Mouse (Mus musculus) kidney, adult 2 months (tissue): ENCODE data around the gene Cep63. TPM values are rescaled to one million over a fixed set of nuclear protein-coding genes. Genes with fewer than 3 reads are reported as not detected.

ENCODE experiments used
- DNase-seq: peaks from one replicate; pipeline ENCODE4 v3.0.0; 2021
- H3K27ac ChIP-seq: fragments of 200-500 bp; 2 replicates; pipeline ENCODE4 v1.5.1; 2012; ENCODE audit warnings: low read depth, low read length, control low read depth, inconsistent platforms; ENCODE audit not compliant: insufficient read depth
- H3K27me3 ChIP-seq: fragments of 200-500 bp; replicated peaks from 2 replicates; pipeline ENCODE4 v1.6.1; 2012; ENCODE audit warnings: mild to moderate bottlenecking, moderate library complexity, low read length, inconsistent platforms; ENCODE audit not compliant: control insufficient read depth, insufficient read depth
- H3K36me3 ChIP-seq: fragments of 200-500 bp; 2 replicates; pipeline ENCODE4 v1.6.1; 2012; ENCODE audit warnings: mild to moderate bottlenecking, moderate library complexity, low read length, inconsistent platforms; ENCODE audit not compliant: control insufficient read depth, insufficient read depth
- H3K4me1 ChIP-seq: fragments of 200-500 bp; 2 replicates; pipeline ENCODE4 v1.6.1; 2011; ENCODE audit warnings: low read length; ENCODE audit not compliant: control insufficient read depth, insufficient read depth
- H3K4me3 ChIP-seq: fragments of 200-500 bp; 2 replicates; pipeline ENCODE4 v1.5.1; 2011; ENCODE audit warnings: mild to moderate bottlenecking, low read depth, low read length, control low read depth; ENCODE audit not compliant: insufficient read depth
- CTCF ChIP-seq: fragments of 200-500 bp; conservative IDR thresholded peaks from 2 replicates; pipeline ENCODE4 v1.5.1; 2011; ENCODE audit warnings: low read depth, mild to moderate bottlenecking, control low read depth, low read length, moderate library complexity, mixed read lengths; ENCODE audit not compliant: insufficient read depth, insufficient read length
- POLR2A ChIP-seq: fragments of 200-500 bp; IDR thresholded peaks from one replicate; pipeline ENCODE4 v1.6.1; 2011; ENCODE audit warnings: low read depth, low read length, control low read depth
- WGBS: fragments of 180-500 bp; shearing (Covaris S2); methylation state at CpG from one replicate; pipeline ENCODE4 v1.1.7; 2018; 5-methylcytosine and 5-hydroxymethylcytosine counted together
- polyA plus RNA-seq: library from polyadenylated mRNA; depleted of rRNA; stranded (reverse); fragments of >200 nt; gene quantifications from 2 replicates; pipeline ENCODE4 v1.2.3, GENCODE M21; 2012

Cep63 gene
- polyA plus RNA-seq, 1 experiment, result 6.9 TPM

DNA sequence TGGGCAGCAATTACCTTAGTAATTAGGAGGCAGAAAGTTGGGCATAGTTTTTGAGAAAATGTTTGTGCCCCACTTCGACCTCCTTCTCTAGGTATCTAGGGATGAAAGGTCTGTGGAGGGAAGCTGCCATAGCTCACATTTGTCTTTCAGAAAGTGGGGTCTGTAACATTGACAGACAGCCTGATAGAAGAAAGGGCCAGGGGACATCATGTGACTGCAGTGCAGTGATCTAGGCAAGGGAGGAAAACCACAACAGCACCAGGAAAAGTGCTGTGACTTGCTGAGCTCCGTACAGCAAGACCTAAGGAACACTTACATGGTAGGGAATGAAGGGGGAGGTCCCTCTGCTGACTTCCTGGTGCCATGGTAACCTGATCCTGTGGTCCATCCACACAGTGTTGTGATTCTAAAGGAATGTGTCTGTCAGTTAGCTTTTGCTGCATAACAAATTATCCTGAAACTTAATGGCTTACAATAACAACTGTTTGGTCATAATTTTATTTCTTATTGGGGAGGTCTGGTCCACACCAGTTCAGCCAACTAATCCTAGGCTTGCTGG, 5.3 kb upstream of the Cep63 start:
- H3K27ac ChIP-seq, result 0 out of 2 replicates have a peak overlapping the region, but pooled peaks have one; percentile 16
- WGBS, result 67% methylated on average over 2 of the region's 2 CpGs

DNA sequence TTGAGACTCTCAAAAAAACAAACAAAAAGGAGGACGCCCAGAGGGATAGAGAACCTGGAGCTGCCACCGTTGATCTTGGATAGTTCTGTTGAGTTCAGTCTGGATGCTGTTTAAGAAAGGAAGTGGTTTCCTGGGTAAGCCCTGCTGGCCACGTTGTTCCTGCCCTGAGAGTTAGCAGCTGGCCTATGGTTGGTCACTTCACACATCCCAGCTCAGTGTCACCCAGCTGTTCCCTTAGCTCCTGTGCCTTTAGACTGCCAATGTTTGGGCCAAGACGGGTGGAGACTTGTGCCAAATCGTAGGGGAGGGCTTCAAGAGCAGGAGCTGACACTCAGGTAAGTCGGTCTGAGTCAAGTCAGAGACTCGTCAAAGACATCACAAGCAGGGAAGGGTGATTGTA, 2.7 kb upstream of the Cep63 start:
- Histone ChIP-seq H3K27me3 (no peaks in the 10 kb centered on the region), H3K4me1 (peaks cover 14% of the 10 kb centered on the region), H3K36me3 (no peaks in the 10 kb centered on the region; the same call in 1 of the 2 replicates), H3K27ac (no peak overlapping the region), H3K4me3 (no peak overlapping the region)
- 75% methylated on average over 7 of the region's 7 CpGs for WGBS
- DNase-seq, result no peak
- TF ChIP-seq CTCF (no peak), POLR2A (no peak)

More for the DNA sequence above, 5.3 kb upstream of the Cep63 start:
- Histone ChIP-seq H3K36me3 (no peaks in the 10 kb centered on the region; the same call in 1 of the 2 replicates), H3K4me3 (no peak overlapping the region), H3K27me3 (no peaks in the 10 kb centered on the region), H3K4me1 (peaks cover 10% of the 10 kb centered on the region; the same call in 1 of the 2 replicates)
- no peak for DNase-seq
- TF ChIP-seq POLR2A, result no peak
- TF ChIP-seq CTCF, result no peak

- peak overlapping the region; percentile 74 for H3K4me3 ChIP-seq
- TF ChIP-seq CTCF, result no peak
- no peaks in the 10 kb centered on the region; the same call in 1 of the 2 replicates for H3K36me3 ChIP-seq
- DNase-seq, result peak; percentile 73
- 55% methylated on average over 7 of the region's 7 CpGs for whole genome bisulfite sequencing
- peak overlapping the region; percentile 98; the same call in 1 of the 2 replicates for H3K27ac ChIP-seq
- no peaks in the 10 kb centered on the region for H3K27me3 ChIP-seq
- H3K4me1 ChIP-seq, result peaks cover 14% of the 10 kb centered on the region
Observed at GRCm38 (mm10) chr9:102627442-102627841, 1.1 kb upstream of the Cep63 start.

- no peak for TF ChIP-seq CTCF
- no peak for TF ChIP-seq POLR2A
- WGBS, result under 1% methylated on average over 9 of the region's 9 CpGs
Observed at GRCm38 (mm10) chr9:102626839-102627225, 498 bp upstream of the Cep63 start.

GRCm38 (mm10) chr9:102625401-102625982, 842 bp downstream of the Cep63 start:
- no peaks in the 10 kb centered on the region for H3K27me3 ChIP-seq
- peak overlapping the region; percentile 83 for H3K27ac ChIP-seq
- no peaks in the 10 kb centered on the region for H3K36me3 ChIP-seq
- no peak for TF ChIP-seq CTCF
- TF ChIP-seq POLR2A, result no peak
- H3K4me3 ChIP-seq, result peak overlapping the region; percentile 74
- WGBS, result under 1% methylated on average over 27 of the region's 27 CpGs
- H3K4me1 ChIP-seq, result peaks cover 14% of the 10 kb centered on the region
- DNase-seq, result no peak

More at GRCm38 (mm10) chr9:102626839-102627225, 498 bp upstream of the Cep63 start:
- DNase-seq, result peak; percentile 22
- peak overlapping the region; percentile 98 for H3K27ac ChIP-seq
- H3K4me3 ChIP-seq, result peak overlapping the region; percentile 74
- no peaks in the 10 kb centered on the region for H3K27me3 ChIP-seq
- peaks cover 14% of the 10 kb centered on the region for H3K4me1 ChIP-seq
- H3K36me3 ChIP-seq, result no peaks in the 10 kb centered on the region; the same call in 1 of the 2 replicates

- Histone ChIP-seq H3K27ac (no peak overlapping the region), H3K4me1 (peaks cover 14% of the 10 kb centered on the region), H3K27me3 (no peaks in the 10 kb centered on the region), H3K36me3 (peaks cover 2% of the 10 kb centered on the region; the same call in 1 of the 2 replicates), H3K4me3 (no peak overlapping the region)
- TF ChIP-seq POLR2A (no peak), CTCF (no peak)
- DNase-seq, result no peak
- 90% methylated on average over 7 of the region's 7 CpGs for WGBS
Observed at GRCm38 (mm10) chr9:102623581-102623980, 2.8 kb downstream of the Cep63 start.

- Histone ChIP-seq H3K4me3 (no peak overlapping the region), H3K27ac (no peak overlapping the region), H3K36me3 (peaks cover 2% of the 10 kb centered on the region; the same call in 1 of the 2 replicates), H3K27me3 (no peaks in the 10 kb centered on the region), H3K4me1 (peaks cover 13% of the 10 kb centered on the region)
- WGBS, result 70% methylated on average over 6 of the region's 6 CpGs
- no peak for DNase-seq
- TF ChIP-seq CTCF (no peak), POLR2A (no peak)
Observed at GRCm38 (mm10) chr9:102622876-102623275, 3.5 kb downstream of the Cep63 start.
